Mouse (Mus musculus) adrenal gland, postnatal 10 days (tissue): ENCODE measurements at regions not wholly inside any gene's neighbourhood (a gene's known extent, or its start where the extent isn't known, plus 50 kb on each side); places are given as distances from the start of the nearest gene placed in this dataset.
A peak's percentile ranks its signal among the peaks of the same experiment; 100 is the strongest.

Experiments used
- DNase-seq: peaks from one replicate; pipeline ENCODE4 v3.0.0; 2021; ENCODE audit warnings: mixed read lengths

- DNase-seq: no peak
These were observed 145.7 kb upstream of the 4930535I16Rik start for GRCm38 (mm10) chr4:124063269-124064100.

DNA sequence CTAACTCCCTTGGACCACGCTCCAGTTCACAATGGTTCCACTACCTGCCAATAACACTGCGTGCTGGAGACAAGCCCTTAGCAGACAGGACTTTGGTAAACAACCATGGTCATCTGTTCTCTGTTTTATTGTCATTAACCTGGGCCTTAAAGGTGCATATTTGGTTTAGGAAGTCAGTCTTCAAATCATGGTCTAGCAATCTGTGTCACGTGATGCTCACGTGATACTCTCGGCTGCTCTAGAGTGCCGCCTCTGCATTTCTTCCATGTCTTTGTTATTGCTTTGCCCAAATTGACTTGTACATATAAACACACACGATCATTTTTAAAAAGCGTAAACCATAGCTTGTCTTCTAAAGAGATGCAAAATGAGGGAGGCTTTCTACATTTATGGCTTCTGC, 139.8 kb upstream of the 4930535I16Rik start:
- DNase-seq: no peak

DNA sequence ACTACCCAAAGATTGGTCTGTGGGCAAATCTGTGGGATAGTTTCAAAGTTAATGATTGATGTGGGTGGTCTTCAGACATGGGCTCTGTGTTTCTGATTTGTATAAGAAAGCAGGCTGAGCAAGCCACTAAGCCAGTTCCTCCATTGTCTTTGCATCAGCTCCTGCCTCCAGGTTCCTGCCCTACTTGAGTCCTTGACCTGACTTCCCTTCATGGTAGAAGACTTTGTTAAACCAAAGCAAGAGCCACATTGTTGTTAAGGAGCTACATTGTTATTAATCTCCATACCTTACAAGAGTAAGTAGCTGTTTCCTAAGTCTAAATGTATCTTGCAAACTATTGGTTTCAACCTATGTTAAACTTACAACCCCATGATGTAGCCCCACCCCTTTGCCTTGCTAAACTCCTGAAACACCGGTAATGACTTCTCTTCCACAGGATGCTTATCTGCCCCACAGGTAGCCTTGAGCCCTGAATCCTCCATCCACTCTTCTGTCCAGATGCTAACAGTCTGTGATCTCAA, 136.5 kb upstream of the 4930535I16Rik start:
- DNase-seq: no peak

GRCm38 (mm10) chr4:124053340-124054038, 135.7 kb upstream of the 4930535I16Rik start:
- no peak for DNase-seq

DNA sequence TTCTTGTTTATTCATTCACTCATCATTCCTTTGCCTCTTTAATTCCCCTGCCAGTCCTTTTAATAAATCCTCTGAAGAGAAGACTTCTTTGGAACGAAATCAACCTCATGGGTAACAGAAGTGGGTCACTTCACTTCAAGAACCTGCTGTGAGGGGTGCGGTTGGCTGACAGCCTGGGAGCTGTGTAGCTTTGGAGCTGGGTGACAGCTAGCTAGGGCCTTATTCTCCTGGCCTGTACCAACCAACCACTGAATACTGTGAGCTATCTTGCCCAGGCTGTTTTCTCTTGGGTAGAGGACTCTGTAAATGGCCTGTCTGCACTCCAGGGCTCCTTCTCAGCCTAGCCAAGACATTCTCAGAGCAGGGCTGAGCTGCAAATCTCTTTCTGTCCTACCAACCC, 134.6 kb upstream of the 4930535I16Rik start:
- DNase-seq: no peak

- DNase-seq: no peak
These were observed 130.6 kb upstream of the 4930535I16Rik start for GRCm38 (mm10) chr4:124048348-124048831.

DNA sequence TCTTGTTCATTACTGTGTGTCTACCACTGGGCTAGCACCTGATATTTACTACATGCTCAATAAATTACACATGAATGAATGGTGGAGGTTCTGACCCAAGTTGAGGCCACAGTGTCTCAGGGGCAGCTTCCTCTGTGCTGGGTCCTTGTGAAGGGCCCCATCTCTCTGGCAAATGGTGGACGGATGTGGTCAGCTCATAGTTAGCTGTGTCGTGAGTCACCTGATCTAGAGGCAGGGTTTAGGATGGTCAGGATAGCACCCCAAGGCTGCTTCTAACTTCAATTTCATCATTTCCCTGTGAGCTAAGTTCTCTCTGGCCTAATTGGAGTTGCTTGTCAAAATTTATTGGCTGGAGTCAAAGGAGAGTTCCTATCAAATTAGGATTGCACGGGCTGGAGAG, 130.1 kb upstream of the 4930535I16Rik start:
- DNase-seq: no peak

DNA sequence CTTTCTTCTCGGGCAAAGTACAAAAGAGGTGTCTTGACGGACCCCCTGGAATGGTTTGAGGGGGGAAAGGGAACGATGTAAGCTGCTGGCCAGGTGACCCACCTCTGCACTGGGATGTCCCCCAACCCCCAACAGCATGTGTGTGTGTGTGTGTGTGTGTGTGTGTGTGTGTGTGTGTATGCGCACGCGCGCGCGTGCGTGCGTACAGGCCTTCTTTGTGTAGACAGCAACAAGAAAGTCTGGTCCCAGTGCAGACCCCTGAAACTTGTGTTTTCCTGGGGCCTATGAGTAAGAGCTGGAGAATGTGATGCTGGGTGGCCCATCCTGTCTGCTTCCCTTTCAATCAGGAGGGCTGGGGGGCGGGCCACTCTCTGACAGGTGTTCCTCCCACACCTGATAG, 118.7 kb upstream of the 4930535I16Rik start:
- DNase-seq: no peak

- no peak for DNase-seq
These were observed 117.8 kb upstream of the 4930535I16Rik start for GRCm38 (mm10) chr4:124035657-124036061.

DNA sequence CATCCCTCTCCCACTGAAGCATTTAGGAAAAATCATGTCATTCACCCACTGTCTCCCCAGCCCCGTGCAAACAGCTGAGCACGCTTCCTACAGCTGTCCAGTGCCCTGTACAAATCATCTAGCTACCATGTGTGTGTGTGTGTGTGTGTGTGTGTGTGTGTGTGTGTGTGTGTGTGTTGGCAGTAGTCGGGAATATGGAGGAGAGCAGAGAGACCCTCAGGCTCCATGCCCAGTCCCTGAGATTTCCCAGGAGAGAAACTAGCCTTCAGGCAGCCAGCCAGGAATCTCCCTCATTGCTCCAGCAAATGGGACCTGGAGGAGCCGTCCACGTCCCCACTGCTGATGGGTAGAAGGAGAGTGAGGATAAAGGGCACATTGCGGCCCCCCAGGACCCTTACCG, 117.4 kb upstream of the 4930535I16Rik start:
- peak; percentile 61 for DNase-seq

DNA sequence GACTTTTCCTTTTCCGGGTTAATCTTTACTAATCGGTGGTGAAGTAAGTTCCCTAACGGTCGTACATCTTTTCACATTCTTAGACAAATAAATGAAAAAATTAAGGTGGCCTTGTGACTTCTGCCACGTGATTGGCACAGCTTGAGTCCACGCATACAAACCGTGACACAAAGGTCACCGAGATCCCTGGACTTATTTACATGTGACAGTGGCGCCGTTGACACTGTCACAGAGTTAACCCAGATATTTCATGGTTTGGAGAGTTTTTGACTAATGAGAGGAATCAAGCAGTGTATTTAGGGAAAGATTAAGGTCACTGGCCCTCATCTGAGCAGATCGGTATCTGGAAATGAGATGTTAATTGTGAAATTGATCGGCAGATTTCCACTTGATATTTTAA, 110.2 kb upstream of the 4930535I16Rik start:
- no peak for DNase-seq

- peak; percentile 41 for DNase-seq
These were observed 98.6 kb upstream of the 4930535I16Rik start for GRCm38 (mm10) chr4:124016401-124016800.

DNA sequence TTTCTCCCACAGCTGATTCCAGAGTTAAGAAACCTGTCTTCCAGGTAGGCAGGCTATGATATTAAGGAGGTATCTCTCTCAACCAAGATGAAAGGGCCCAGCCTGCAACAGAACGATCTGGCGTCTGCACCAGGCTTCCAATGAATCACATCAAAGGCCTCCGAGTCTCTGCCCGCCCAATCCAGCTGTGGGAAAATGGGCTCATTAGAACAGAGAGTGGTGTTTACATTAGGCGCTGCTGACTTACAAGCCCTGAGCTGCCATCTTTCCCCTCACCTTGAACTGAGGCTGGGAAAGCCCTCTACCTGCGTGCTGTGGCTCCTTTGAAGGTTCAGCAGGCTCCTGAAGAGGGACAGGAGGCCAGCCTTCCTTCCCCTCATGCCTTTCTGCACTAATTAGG, 97.5 kb upstream of the 4930535I16Rik start:
- no peak for DNase-seq

DNA sequence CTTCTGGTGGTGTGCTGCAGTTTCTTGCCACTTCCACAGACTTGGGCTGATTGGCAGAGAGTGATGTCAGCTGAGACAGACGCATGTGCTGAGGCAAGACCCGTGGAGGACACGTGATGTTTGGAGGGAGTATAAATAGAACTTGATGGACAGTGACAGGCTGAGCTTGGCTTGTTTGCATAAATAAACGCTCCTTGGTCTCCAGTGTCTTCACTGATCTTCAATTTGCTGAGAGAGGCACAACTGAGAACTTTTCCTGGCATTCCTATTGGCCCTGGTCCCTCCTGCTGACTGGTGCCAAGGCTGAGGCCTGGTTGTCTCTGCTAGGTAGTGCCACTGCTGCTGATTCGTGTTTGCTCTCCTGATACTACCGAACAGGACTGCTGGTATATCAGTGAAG, 94.6 kb upstream of the 4930535I16Rik start:
- DNase-seq: no peak

DNA sequence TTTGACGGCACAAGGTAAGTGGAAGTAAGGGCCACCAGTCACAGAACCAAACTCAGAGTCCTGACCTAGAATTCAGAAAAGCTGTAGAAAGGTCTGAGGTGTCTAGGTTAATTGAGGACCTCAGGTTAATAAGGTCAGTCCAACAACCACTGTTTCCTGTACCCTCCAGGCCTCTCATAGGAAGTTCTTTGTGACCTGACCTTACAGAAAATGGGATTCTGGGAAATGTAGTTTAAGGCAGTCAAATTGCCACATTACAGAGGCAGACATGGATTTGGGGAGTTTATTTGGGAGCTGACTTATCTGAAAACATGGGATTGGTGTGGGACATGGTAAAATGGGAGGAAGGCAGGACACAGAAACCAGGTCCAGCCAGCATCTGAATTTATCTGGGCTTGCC, 90.9 kb upstream of the 4930535I16Rik start:
- DNase-seq: no peak

GRCm38 (mm10) chr4:124005626-124006315, 87.9 kb upstream of the 4930535I16Rik start:
- DNase-seq: no peak

DNA sequence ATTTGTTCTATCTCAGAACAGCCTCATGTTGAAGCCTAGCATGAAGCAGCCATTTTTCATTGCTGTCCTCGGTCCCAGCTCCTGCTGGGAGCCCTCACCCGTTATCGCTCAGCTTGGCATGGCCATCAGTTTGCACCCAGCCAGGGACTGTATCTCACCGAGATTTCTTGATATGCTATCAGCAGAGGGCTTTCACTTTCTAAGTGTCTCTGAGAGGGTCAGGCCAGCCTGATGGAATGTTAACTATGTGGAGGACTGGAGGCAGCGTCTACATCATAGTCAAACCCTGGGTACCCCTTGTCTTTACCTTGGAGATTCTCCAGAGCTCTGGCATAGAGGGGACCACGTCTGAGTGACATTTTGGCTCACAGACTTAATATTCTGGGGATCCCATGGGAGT, 84.9 kb upstream of the 4930535I16Rik start:
- no peak for DNase-seq

GRCm38 (mm10) chr4:124002105-124002504, 84.3 kb upstream of the 4930535I16Rik start:
- DNase-seq: no peak

GRCm38 (mm10) chr4:123995815-123996214, 78.0 kb upstream of the 4930535I16Rik start:
- no peak for DNase-seq

GRCm38 (mm10) chr4:123991223-123991622, 73.4 kb upstream of the 4930535I16Rik start:
- DNase-seq: no peak

- peak; percentile 69 for DNase-seq
These were observed 72.7 kb upstream of the 4930535I16Rik start for GRCm38 (mm10) chr4:123990293-123991185.
